Mouse (Mus musculus): ENCODE data around the gene 3110070M22Rik.
"Not testable (repeated sequence)": the region's sequence is repeated elsewhere in the genome, so short reads cannot be mapped to it uniquely, and the experiment has no call there.

The 3110070M22Rik gene

GRCm38 (mm10) chr13:119487880-119488580 is at the start of gene 3110070M22Rik, which contains the start of gene Tmem267:
Gene 3110070M22Rik (minus strand): TSS chr13:119488383.
Gene Tmem267 (plus strand): TSS chr13:119488039.
- DNase-seq (ENCODE audit: extremely low spot score) = peak; percentile 72

- not testable (repeated sequence) for DNase-seq (ENCODE audit: extremely low spot score)
Measured at GRCm38 (mm10) chr13:119494938-119495337, 6.8 kb upstream of the 3110070M22Rik start.

- peak; percentile 20 for DNase-seq (ENCODE audit: extremely low spot score)
Measured at GRCm38 (mm10) chr13:119492083-119492482, 3.9 kb upstream of the 3110070M22Rik start.

- no peak for DNase-seq (ENCODE audit: extremely low spot score)
Measured at GRCm38 (mm10) chr13:119487354-119487753, 829 bp downstream of the 3110070M22Rik start.

- no peak for DNase-seq (ENCODE audit: extremely low spot score)
Measured at GRCm38 (mm10) chr13:119477789-119478188, 10.4 kb downstream of the 3110070M22Rik start.

- no peak for DNase-seq (ENCODE audit: extremely low spot score)
Measured at GRCm38 (mm10) chr13:119476631-119477030, 11.6 kb downstream of the 3110070M22Rik start.

- DNase-seq (ENCODE audit: extremely low spot score) = peak; percentile 86
Measured at GRCm38 (mm10) chr13:119462596-119463560, 25.3 kb downstream of the 3110070M22Rik start, which contains the start of gene 4833420G17Rik. Gene 4833420G17Rik (plus strand): TSS chr13:119462768.

- DNase-seq (ENCODE audit: extremely low spot score) = no peak
Measured at GRCm38 (mm10) chr13:119461900-119462595, 26.1 kb downstream of the 3110070M22Rik start.

GRCm38 (mm10) chr13:119456342-119456741 is 31.8 kb downstream of the 3110070M22Rik start:
- no peak for DNase-seq (ENCODE audit: extremely low spot score)

- no peak for DNase-seq (ENCODE audit: extremely low spot score)
Measured at GRCm38 (mm10) chr13:119455082-119455481, 33.1 kb downstream of the 3110070M22Rik start.

GRCm38 (mm10) chr13:119453563-119453962 is 34.6 kb downstream of the 3110070M22Rik start:
- no peak for DNase-seq (ENCODE audit: extremely low spot score)

- DNase-seq (ENCODE audit: extremely low spot score) = no peak
Measured at GRCm38 (mm10) chr13:119442244-119442643, 45.9 kb downstream of the 3110070M22Rik start.

Measured in embryo, embryonic 9.5 days (tissue).